In the genomic region with DNA sequence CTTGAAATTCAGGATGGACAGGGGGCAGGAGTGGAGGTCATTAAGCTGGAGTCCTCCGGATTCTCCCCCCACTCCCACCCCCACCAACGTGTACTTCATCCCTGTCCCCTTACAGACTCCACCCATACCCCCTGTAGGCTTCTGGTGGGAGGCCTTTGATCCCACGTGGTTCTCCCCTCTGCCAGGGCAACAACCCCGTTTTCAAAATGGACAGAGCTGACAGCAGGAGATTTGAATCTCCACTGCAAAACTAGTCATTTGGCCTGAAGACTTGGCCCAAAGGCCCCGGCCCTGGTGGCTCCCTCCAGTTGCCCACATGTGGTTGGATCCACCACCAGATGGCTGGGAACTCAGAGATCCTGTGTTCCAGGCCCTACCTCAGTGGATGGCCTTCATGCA, we compare ENCODE assay signal across 8 mouse cellular contexts. TPM values are rescaled to one million over a fixed set of nuclear protein-coding genes. Genes with fewer than 3 reads are reported as not detected.
DNase-seq lines count a peak whose midpoint lies in the region; ATAC-seq and TF ChIP-seq lines count a peak whose summit lies in the region.

No protein-coding gene starts in this region.

- DNase-seq in kidney, postnatal 25 days: no peak
- no peak for DNase-seq in G1E (ENCODE audit: low spot score)
- no peak for DNase-seq in spleen, postnatal 4 days (ENCODE audit: low spot score in 2 of 2)
- no peak for DNase-seq in gastrocnemius, postnatal 14 days

- intact Hi-C loops in gastrocnemius, postnatal 14 days (cut with DNase I; ENCODE audit: low total_unique reads): no loop called here

- no peaks in the 10 kb centered on the region for H3K9me3 ChIP-seq in kidney, embryonic 15.5 days (replicated peaks)
- H3K9me3 ChIP-seq in G1E (replicated peaks): no peaks in the 10 kb centered on the region
- no peaks in the 10 kb centered on the region for H3K9me3 ChIP-seq in embryonic facial prominence, embryonic 13.5 days
- H3K9me3 ChIP-seq in limb, embryonic 15.5 days: no peaks in the 10 kb centered on the region

- no peak for ATAC-seq in kidney, embryonic 15.5 days (replicated peaks; ENCODE audit: low FRiP score)
- ATAC-seq in G1E (ENCODE audit: extremely low read depth, insufficient number of reproducible peaks, low FRiP score, poor library complexity, severe bottlenecking): no peak
- ATAC-seq in embryonic facial prominence, embryonic 13.5 days (ENCODE audit: insufficient number of reproducible peaks, insufficient read depth, low FRiP score, low TSS enrichment, low read depth): no peak
- ATAC-seq in limb, embryonic 15.5 days (ENCODE audit: insufficient number of reproducible peaks, low FRiP score, low TSS enrichment, low read depth): no peak
- ATAC-seq in granulocyte monocyte progenitor cell, adult 5-6 weeks (replicated peaks; ENCODE audit: poor library complexity, severe bottlenecking): no peak

- H3K9ac ChIP-seq in kidney, embryonic 15.5 days: no peak overlapping the region
- 0 out of 2 replicates have a peak overlapping the region, but pooled peaks have one; percentile 40 for H3K9ac ChIP-seq in embryonic facial prominence, embryonic 13.5 days
- 0 out of 2 replicates have a peak overlapping the region, but pooled peaks have one; percentile 87 for H3K9ac ChIP-seq in limb, embryonic 15.5 days

- H3K36me3 ChIP-seq in kidney, embryonic 15.5 days: no peaks in the 10 kb centered on the region
- H3K36me3 ChIP-seq in G1E (replicated peaks): peaks cover 31% of the 10 kb centered on the region
- H3K36me3 ChIP-seq in embryonic facial prominence, embryonic 13.5 days: no peaks in the 10 kb centered on the region
- H3K36me3 ChIP-seq in limb, embryonic 15.5 days: no peaks in the 10 kb centered on the region

- H3K4me2 ChIP-seq in kidney, embryonic 15.5 days: peak overlapping the region; percentile 88
- peak overlapping the region; percentile 81 for H3K4me2 ChIP-seq in embryonic facial prominence, embryonic 13.5 days
- peak overlapping the region; percentile 85 for H3K4me2 ChIP-seq in limb, embryonic 15.5 days

- H3K27me3 ChIP-seq in kidney, embryonic 15.5 days: no peaks in the 10 kb centered on the region
- no peaks in the 10 kb centered on the region for H3K27me3 ChIP-seq in G1E (ENCODE audit: insufficient read depth, low read length)
- no peaks in the 10 kb centered on the region for H3K27me3 ChIP-seq in embryonic facial prominence, embryonic 13.5 days
- H3K27me3 ChIP-seq in limb, embryonic 15.5 days: no peaks in the 10 kb centered on the region

- H3K4me3 ChIP-seq in kidney, embryonic 15.5 days (replicated peaks): peak overlapping the region; percentile 89
- H3K4me3 ChIP-seq in G1E (ENCODE audit: low read depth, low read length): peak overlapping the region; percentile 81; the same call in 1 of the 2 replicates
- H3K4me3 ChIP-seq in embryonic facial prominence, embryonic 13.5 days: peak overlapping the region; percentile 85
- H3K4me3 ChIP-seq in limb, embryonic 15.5 days: peak overlapping the region; percentile 87

- peak overlapping the region; percentile 83; the same call in 1 of the 2 replicates for H3K27ac ChIP-seq in kidney, embryonic 15.5 days
- 0 out of 2 replicates have a peak overlapping the region, but pooled peaks have one; percentile 87 for H3K27ac ChIP-seq in embryonic facial prominence, embryonic 13.5 days
- H3K27ac ChIP-seq in limb, embryonic 15.5 days: peak overlapping the region; percentile 93; the same call in 1 of the 2 replicates

- no peak for TF ChIP-seq CTCF in G1E (IDR thresholded peaks at IDR 0.05; ENCODE audit: low read depth, low read length)

- H3K4me1 ChIP-seq in kidney, embryonic 15.5 days: peaks cover 56% of the 10 kb centered on the region
- H3K4me1 ChIP-seq in G1E (ENCODE audit: insufficient read depth, low read depth, low read length): peaks cover 62% of the 10 kb centered on the region
- peaks cover 48% of the 10 kb centered on the region for H3K4me1 ChIP-seq in embryonic facial prominence, embryonic 13.5 days
- H3K4me1 ChIP-seq in limb, embryonic 15.5 days: peaks cover 52% of the 10 kb centered on the region

- WGBS in kidney, embryonic 15.5 days: 10% methylated on average over 5 of the region's 5 CpGs
- WGBS in embryonic facial prominence, embryonic 13.5 days: 12% methylated on average over 5 of the region's 5 CpGs
- 8% methylated on average over 5 of the region's 5 CpGs for WGBS in limb, embryonic 15.5 days

RNA-seq across cellular contexts. Expression of gene Arhgap23, which starts 1.3 kb away (rescaled TPM):
- 4.6 and 5.9 TPM in 2 replicates for polyA plus RNA-seq in kidney, embryonic 15.5 days (2015; fragmentation: Nextera tagmentation; extraction: Ambion mirVana)
- total RNA-seq in G1E (2014; fragmentation: Nextera tagmentation) (8.5 and 17.9 TPM in 2 replicates), G1E (2017) (2.4 and 4.4 TPM in 2 replicates)
- polyA plus RNA-seq in G1E (2012): 18.6 and 21.9 TPM in 2 replicates
- polyA plus RNA-seq in embryonic facial prominence, embryonic 13.5 days (2015; fragmentation: Nextera tagmentation; extraction: Ambion mirVana): 7.7 and 8.4 TPM in 2 replicates
- polyA plus RNA-seq in limb, embryonic 15.5 days (2015; fragmentation: Nextera tagmentation; extraction: Ambion mirVana): 7.8 and 8.4 TPM in 2 replicates
- 10 to 100 TPM; 10.5 to 12.2 TPM for total RNA-seq in gastrocnemius, postnatal 14 days (2021)
- 9.7 and 13.0 TPM in 2 replicates for total RNA-seq in granulocyte monocyte progenitor cell, adult 5-6 weeks (2014; fragmentation: Nextera tagmentation)
- total RNA-seq in granulocyte monocyte progenitor cell, adult 5-6 weeks (2017): 3.4 and 4.0 TPM in 2 replicates

RNA-seq across cellular contexts. Expression of gene Socs7, which starts 54.3 kb away (rescaled TPM):
- 3.8 and 3.9 TPM in 2 replicates for polyA plus RNA-seq in kidney, embryonic 15.5 days (2015; fragmentation: Nextera tagmentation; extraction: Ambion mirVana)
- total RNA-seq in G1E (2014; fragmentation: Nextera tagmentation) (14.9 and 49.0 TPM in 2 replicates), G1E (2017) (11.3 and 15.4 TPM in 2 replicates)
- 5.2 and 6.0 TPM in 2 replicates for polyA plus RNA-seq in G1E (2012)
- polyA plus RNA-seq in embryonic facial prominence, embryonic 13.5 days (2015; fragmentation: Nextera tagmentation; extraction: Ambion mirVana): 4.7 and 5.3 TPM in 2 replicates
- polyA plus RNA-seq in limb, embryonic 15.5 days (2015; fragmentation: Nextera tagmentation; extraction: Ambion mirVana): 3.4 and 4.4 TPM in 2 replicates
- total RNA-seq in gastrocnemius, postnatal 14 days (2021): 10 to 100 TPM; 32.4 to 36.2 TPM
- 5.5 and 6.3 TPM in 2 replicates for total RNA-seq in granulocyte monocyte progenitor cell, adult 5-6 weeks (2014; fragmentation: Nextera tagmentation)
- total RNA-seq in granulocyte monocyte progenitor cell, adult 5-6 weeks (2017): 7.9 and 9.5 TPM in 2 replicates
